Mouse (Mus musculus) midbrain, postnatal 0 days (tissue): ENCODE data around the gene Sema6b. TPM values are rescaled to one million over a fixed set of nuclear protein-coding genes. Genes with fewer than 3 reads are reported as not detected.
A peak's percentile ranks its signal among the peaks of the same experiment; 100 is the strongest.

Experiments
- ATAC-seq: fragments of 200-750 bp; cut with Nextera tagmentation; 2 replicates; pipeline ENCODE4 v1.8.0; 2017; ENCODE audit warnings: moderate number of reproducible peaks, mild to moderate bottlenecking, moderate TSS enrichment, moderate library complexity; ENCODE audit not compliant: low FRiP score
- DNase-seq: peaks from one replicate; pipeline ENCODE4 v3.0.0-alpha.2; 2015; ENCODE audit warnings: low spot score
- H3K27ac ChIP-seq: fragments of 300-500 bp; sonication (generic); 2 replicates; pipeline ENCODE4 v1.5.1; 2014; ENCODE audit warnings: low read depth, mild to moderate bottlenecking, low read length, mixed read lengths
- H3K27me3 ChIP-seq: fragments of 300-500 bp; sonication (generic); 2 replicates; pipeline ENCODE4 v1.6.1; 2014; ENCODE audit warnings: low read length, control low read depth, mixed read lengths; ENCODE audit not compliant: insufficient read depth
- H3K36me3 ChIP-seq: fragments of 300-500 bp; sonication (generic); 2 replicates; pipeline ENCODE4 v1.6.1; 2014; ENCODE audit warnings: low read length, control low read depth, mixed read lengths; ENCODE audit not compliant: insufficient read depth
- H3K4me1 ChIP-seq: fragments of 300-500 bp; sonication (generic); 2 replicates; pipeline ENCODE4 v1.6.1; 2014; ENCODE audit warnings: mild to moderate bottlenecking, control low read depth, antibody characterized with exemption, low read length, mixed read lengths; ENCODE audit not compliant: insufficient read depth
- H3K4me2 ChIP-seq: fragments of 300-500 bp; sonication (generic); 2 replicates; pipeline ENCODE4 v1.6.1; 2014; ENCODE audit warnings: low read depth, mild to moderate bottlenecking, low read length, mixed read lengths; ENCODE audit not compliant: poor library complexity, severe bottlenecking
- H3K4me3 ChIP-seq: fragments of 300-500 bp; sonication (generic); 2 replicates; pipeline ENCODE4 v1.5.1; 2014; ENCODE audit warnings: low read depth, mild to moderate bottlenecking, low read length, moderate library complexity
- H3K9ac ChIP-seq: fragments of 300-500 bp; sonication (generic); replicated peaks from 2 replicates; pipeline ENCODE4 v1.6.1; 2014; ENCODE audit warnings: mild to moderate bottlenecking, low read length, moderate library complexity, mixed read lengths; ENCODE audit not compliant: poor library complexity, severe bottlenecking
- H3K9me3 ChIP-seq: fragments of 300-500 bp; sonication (generic); 2 replicates; pipeline ENCODE4 v1.6.1; 2016; ENCODE audit warnings: low read length, control low read depth
- CTCF ChIP-seq: IDR thresholded peaks from 2 replicates; pipeline ENCODE4 v1.5.1; 2016; ENCODE audit warnings: antibody characterized with exemption, mild to moderate bottlenecking
- WGBS: fragments of 180-500 bp; shearing (Covaris S2); extraction: QIAGEN DNeasy Blood & Tissue Kit; methylation state at CpG from one replicate; pipeline ENCODE4 v1.1.7; 2014; 5-methylcytosine and 5-hydroxymethylcytosine counted together
- polyA plus RNA-seq: library from polyadenylated mRNA; unstranded; fragments of >200 nt; fragmentation: Nextera tagmentation; extraction: Ambion mirVana; gene quantifications from 2 replicates; pipeline ENCODE4 v1.2.1, GENCODE M21; 2015
- total RNA-seq: library from RNA; depleted of rRNA; stranded (reverse); fragments of >200 nt; gene quantifications from 2 replicates; pipeline ENCODE4 v1.2.3, GENCODE M21; 2014

Sema6b gene
- total and polyA plus RNA-seq, 2 experiments from 2014 or later = 17.4 to 106 TPM

- ATAC-seq (no peak), DNase-seq (no peak)
- no peak for TF ChIP-seq CTCF
- Histone ChIP-seq H3K4me3 (peak overlapping the region; percentile 5; the same call in 1 of the 2 replicates), H3K27ac (no peak overlapping the region), H3K9me3 (peaks cover 6% of the 10 kb centered on the region; the same call in 1 of the 2 replicates), H3K9ac (no peak overlapping the region), H3K4me2 (0 out of 2 replicates have a peak overlapping the region, but pooled peaks have one; percentile 15), H3K27me3 (peaks cover 38% of the 10 kb centered on the region), H3K4me1 (peaks cover 4% of the 10 kb centered on the region; the same call in 1 of the 2 replicates), H3K36me3 (peaks cover 14% of the 10 kb centered on the region)
- 7% methylated on average over 66 of the region's 66 CpGs for WGBS
Measured at GRCm38 (mm10) chr17:56119981-56120880, 19.9 kb downstream of the Sema6b start.

DNA sequence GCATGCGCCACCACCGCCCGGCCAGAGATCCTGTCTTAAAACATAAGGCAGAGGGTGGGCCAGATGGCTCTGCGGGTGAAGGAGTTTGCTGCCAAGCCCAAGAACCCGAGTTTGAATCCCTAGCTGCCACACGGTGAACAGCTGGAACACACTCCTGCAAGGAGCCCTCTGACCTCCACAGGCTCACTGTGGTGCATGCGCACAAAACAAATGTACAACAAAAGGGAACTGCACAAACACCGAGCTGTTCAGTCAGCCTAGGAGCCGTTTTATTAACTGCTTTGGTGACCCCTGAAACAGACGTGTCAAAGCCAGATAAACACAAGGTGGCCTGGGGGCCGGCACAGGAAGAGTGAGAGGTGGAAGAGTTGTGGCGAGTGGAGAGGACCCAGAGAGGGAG, 20.7 kb downstream of the Sema6b start:
- Histone ChIP-seq H3K27ac (no peak overlapping the region), H3K4me1 (peaks cover 4% of the 10 kb centered on the region; the same call in 1 of the 2 replicates), H3K36me3 (peaks cover 8% of the 10 kb centered on the region), H3K4me2 (no peak overlapping the region), H3K4me3 (no peak overlapping the region), H3K9ac (no peak overlapping the region), H3K27me3 (peaks cover 38% of the 10 kb centered on the region), H3K9me3 (peaks cover 6% of the 10 kb centered on the region; the same call in 1 of the 2 replicates)
- DNase-seq = no peak
- no peak for ATAC-seq
- no peak for TF ChIP-seq CTCF
- WGBS = 50% methylated on average over 12 of the region's 12 CpGs

- Histone ChIP-seq H3K27ac (no peak within 1 kb of the TSS), H3K4me1 (peaks cover 4% of the 10 kb centered on the region; the same call in 1 of the 2 replicates), H3K27me3 (peaks cover 38% of the 10 kb centered on the region), H3K9me3 (0 out of 2 replicates have a peak, but pooled peaks cover 3% of the 10 kb centered on the region), H3K9ac (no peak within 1 kb of the TSS), H3K4me3 (peak within 1 kb of the TSS; percentile 25), H3K36me3 (no peaks in the 10 kb centered on the region), H3K4me2 (peak within 1 kb of the TSS; percentile 54)
- ATAC-seq = peak; percentile 61
- no peak for TF ChIP-seq CTCF
- DNase-seq = peak; percentile 59
- 3% methylated on average over 27 of the region's 27 CpGs for WGBS
Measured at GRCm38 (mm10) chr17:56117251-56117710, 22.9 kb downstream of the Sema6b start, which contains the start of gene Plin5. TSS of gene Plin5 (minus strand) at chr17:56117596.

DNA sequence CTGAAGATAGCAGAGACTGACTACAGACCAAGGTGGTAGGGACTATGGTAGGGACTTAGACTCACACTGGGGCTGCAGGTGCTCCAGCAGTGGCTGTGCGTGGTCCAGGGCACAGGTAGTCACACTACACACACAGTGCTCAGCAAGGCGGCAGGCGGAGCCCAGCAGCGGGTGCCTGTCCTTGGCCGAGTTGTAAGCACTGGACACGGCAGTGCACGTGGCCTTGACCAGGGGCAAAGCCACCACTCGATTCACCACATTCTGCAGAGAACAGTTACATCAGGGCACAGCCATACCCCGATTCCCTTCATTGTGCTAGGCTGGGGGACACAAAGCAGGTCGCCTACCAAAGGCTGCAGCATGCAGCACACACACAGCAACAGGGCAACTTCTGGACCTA, 23.9 kb downstream of the Sema6b start:
- WGBS = 75% methylated on average over 10 of the region's 10 CpGs
- no peak overlapping the region for H3K4me3 ChIP-seq
- no peak overlapping the region for H3K4me2 ChIP-seq
- H3K27ac ChIP-seq = no peak overlapping the region
- H3K4me1 ChIP-seq = peaks cover 4% of the 10 kb centered on the region; the same call in 1 of the 2 replicates
- no peaks in the 10 kb centered on the region for H3K9me3 ChIP-seq
- ATAC-seq (no peak), DNase-seq (no peak)
- peaks cover 30% of the 10 kb centered on the region for H3K27me3 ChIP-seq
- no peak overlapping the region for H3K9ac ChIP-seq
- TF ChIP-seq CTCF = no peak
- no peaks in the 10 kb centered on the region for H3K36me3 ChIP-seq

DNA sequence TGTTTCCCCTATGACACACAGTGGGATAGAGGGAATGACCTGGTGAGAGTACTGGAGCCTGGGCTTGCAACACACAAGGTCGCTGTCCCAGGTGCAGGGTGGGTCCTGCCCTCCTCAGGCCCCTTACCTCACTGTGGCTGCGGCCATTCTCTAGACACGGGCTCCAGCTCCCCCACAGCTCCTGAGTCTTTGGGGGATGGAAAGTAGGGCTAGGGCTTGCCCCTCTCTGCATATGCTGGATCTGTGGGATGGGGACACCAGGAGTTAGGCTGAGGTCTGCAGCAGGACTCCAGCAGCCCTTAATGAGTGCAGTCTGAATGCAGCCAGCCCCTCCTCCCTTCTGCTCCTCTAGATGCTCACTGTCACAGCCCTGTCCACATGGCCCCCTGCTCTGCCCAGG, 27.4 kb downstream of the Sema6b start:
- Histone ChIP-seq H3K9me3 (no peaks in the 10 kb centered on the region), H3K4me3 (no peak overlapping the region), H3K27me3 (no peaks in the 10 kb centered on the region), H3K27ac (no peak overlapping the region), H3K9ac (no peak overlapping the region), H3K36me3 (no peaks in the 10 kb centered on the region), H3K4me2 (no peak overlapping the region), H3K4me1 (no peaks in the 10 kb centered on the region)
- ATAC-seq (no peak), DNase-seq (no peak)
- TF ChIP-seq CTCF = no peak
- WGBS = 76% methylated on average over 3 of the region's 3 CpGs

DNA sequence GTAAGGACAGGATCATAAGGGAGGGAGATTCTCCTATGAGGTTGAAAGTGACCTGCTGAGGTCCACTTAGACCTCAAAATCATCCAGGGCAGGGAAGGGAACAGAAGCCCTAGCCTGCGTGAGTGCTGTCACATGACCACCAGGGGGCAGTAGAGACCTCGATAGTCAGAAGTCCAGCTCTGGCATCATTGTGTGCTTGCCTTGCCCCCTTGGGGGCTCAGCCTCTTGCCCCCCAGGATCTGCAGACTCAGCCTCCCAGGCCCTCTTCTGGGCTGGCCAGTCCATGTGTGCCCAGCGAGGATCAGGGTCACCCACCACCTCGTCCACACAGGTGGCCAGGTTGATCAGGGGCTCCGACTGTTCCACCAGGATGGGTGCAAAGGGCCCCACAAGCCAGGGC, 28.3 kb downstream of the Sema6b start:
- Histone ChIP-seq H3K4me1 (no peaks in the 10 kb centered on the region), H3K36me3 (no peaks in the 10 kb centered on the region), H3K27me3 (no peaks in the 10 kb centered on the region), H3K9me3 (no peaks in the 10 kb centered on the region), H3K4me2 (no peak overlapping the region), H3K9ac (no peak overlapping the region), H3K4me3 (no peak overlapping the region), H3K27ac (no peak overlapping the region)
- DNase-seq = peak; percentile 81
- peak; percentile 86 for TF ChIP-seq CTCF
- WGBS = 42% methylated on average over 5 of the region's 5 CpGs
- ATAC-seq = peak; percentile 42; the same call in 1 of the 2 replicates
